Mouse (Mus musculus) A20 (cell line): ENCODE measurements at regions not wholly inside any gene's neighbourhood (a gene's known extent, or its start where the extent isn't known, plus 50 kb on each side); places are given as distances from the start of the nearest gene placed in this dataset.

Experiments
- DNase-seq: peaks from one replicate; pipeline ENCODE4 v3.0.0-alpha.2; 2011; ENCODE audit warnings: low read depth, low spot score

GRCm38 (mm10) chr9:73173589-73174247, 60.5 kb downstream of the Rsl24d1 start:
- DNase-seq, result no peak

- no peak for DNase-seq
These were observed 63.4 kb downstream of the Rsl24d1 start for GRCm38 (mm10) chr9:73176645-73177044.

- DNase-seq, result no peak
These were observed 70.1 kb downstream of the Rsl24d1 start for GRCm38 (mm10) chr9:73183356-73183755.

- peak; percentile 21 for DNase-seq
These were observed 71.7 kb downstream of the Rsl24d1 start for GRCm38 (mm10) chr9:73184908-73185307.

GRCm38 (mm10) chr9:73192271-73192785, 79.1 kb downstream of the Rsl24d1 start:
- no peak for DNase-seq

- no peak for DNase-seq
These were observed 85.2 kb downstream of the Rsl24d1 start for GRCm38 (mm10) chr9:73198261-73199085.

- DNase-seq, result no peak
These were observed 109.9 kb downstream of the Rsl24d1 start for GRCm38 (mm10) chr9:73223111-73223510.

GRCm38 (mm10) chr9:73240188-73240587, 127.0 kb downstream of the Rsl24d1 start:
- DNase-seq, result no peak

- no peak for DNase-seq
These were observed 129.5 kb downstream of the Rsl24d1 start for GRCm38 (mm10) chr9:73242521-73243308.

- DNase-seq, result no peak
These were observed 131.0 kb downstream of the Rsl24d1 start for GRCm38 (mm10) chr9:73244177-73244576.

- DNase-seq, result no peak
These were observed 132.3 kb downstream of the Rsl24d1 start for GRCm38 (mm10) chr9:73245524-73245923.

- DNase-seq, result no peak
These were observed 144.9 kb downstream of the Rsl24d1 start for GRCm38 (mm10) chr9:73258171-73258570.

- no peak for DNase-seq
These were observed 145.4 kb downstream of the Rsl24d1 start for GRCm38 (mm10) chr9:73258640-73259039.

- no peak for DNase-seq
These were observed 149.5 kb downstream of the Rsl24d1 start for GRCm38 (mm10) chr9:73262711-73263110.

- DNase-seq, result no peak
These were observed 157.0 kb downstream of the Rsl24d1 start for GRCm38 (mm10) chr9:73270249-73270648.

GRCm38 (mm10) chr9:73272614-73273013, 159.4 kb downstream of the Rsl24d1 start:
- no peak for DNase-seq

GRCm38 (mm10) chr9:73273681-73274080, 160.5 kb downstream of the Rsl24d1 start:
- DNase-seq, result no peak

GRCm38 (mm10) chr9:73275671-73276070, 162.4 kb downstream of the Rsl24d1 start:
- no peak for DNase-seq

GRCm38 (mm10) chr9:73295287-73295686, 182.1 kb downstream of the Rsl24d1 start:
- no peak for DNase-seq

- DNase-seq, result no peak
These were observed 189.1 kb downstream of the Rsl24d1 start for GRCm38 (mm10) chr9:73302156-73302918.

GRCm38 (mm10) chr9:73317048-73317447, 203.8 kb downstream of the Rsl24d1 start:
- no peak for DNase-seq
